Mouse (Mus musculus) skeletal muscle tissue, postnatal 0 days (tissue): ENCODE measurements around the gene Kmt2c. TPM values are rescaled to one million over a fixed set of nuclear protein-coding genes. Genes with fewer than 3 reads are reported as not detected.

Source experiments
- polyA plus RNA-seq: library from polyadenylated mRNA; unstranded; fragments of >200 nt; fragmentation: Nextera tagmentation; extraction: Ambion mirVana; gene quantifications from 2 replicates; pipeline ENCODE4 v1.2.1, GENCODE M21; 2015

Gene Kmt2c
- 5.9 and 6.2 TPM in 2 replicates for polyA plus RNA-seq

GRCm38 (mm10) chr5:25498346-25498820, at the start of gene Kmt2c:
Gene Kmt2c (minus strand): TSS chr5:25498783.

GRCm38 (mm10) chr5:25515767-25516166, 17.2 kb upstream of the Kmt2c start, which contains the start of gene Cct8l1:
Gene Cct8l1 (plus strand): TSS chr5:25516067.

GRCm38 (mm10) chr5:25222752-25223702, 275.6 kb downstream of the Kmt2c start, which contains the start of gene E130116L18Rik:
Gene E130116L18Rik (minus strand): TSS chr5:25223153.

Other genes with a start within 250 kb of the Kmt2c start
- gene Cct8l1, start 17.3 kb upstream of the Kmt2c start, polyA plus RNA-seq, result not detected in 2 replicates
- gene Xrcc2, start 207.0 kb upstream of the Kmt2c start, polyA plus RNA-seq, result 2.1 and 2.4 TPM in 2 replicates